Mouse (Mus musculus): ENCODE measurements around the gene Phf12. TPM values are rescaled to one million over a fixed set of nuclear protein-coding genes. Genes with fewer than 3 reads are reported as not detected.

Phf12 gene
- polyA plus RNA-seq, 1 experiment from 2014 or later = 20.7 TPM

GRCm38 (mm10) chr11:78067566-78067965 lies 85.0 kb downstream of the Phf12 start:
- Histone ChIP-seq H3K4me1 (no peaks in the 10 kb centered on the region), H3K27me3 (no peaks in the 10 kb centered on the region), H3K9ac (no peak overlapping the region), H3K36me3 (ENCODE audit: poor library complexity, severe bottlenecking) (peaks cover 15% of the 10 kb centered on the region), H3K9me3 (replicated peaks) (no peaks in the 10 kb centered on the region), H3K4me2 (no peak overlapping the region), H3K4me3 (no peak overlapping the region), H3K27ac (no peak overlapping the region)
- ATAC-seq = no peak
- 81% methylated on average over 5 of the region's 5 CpGs for WGBS

DNA sequence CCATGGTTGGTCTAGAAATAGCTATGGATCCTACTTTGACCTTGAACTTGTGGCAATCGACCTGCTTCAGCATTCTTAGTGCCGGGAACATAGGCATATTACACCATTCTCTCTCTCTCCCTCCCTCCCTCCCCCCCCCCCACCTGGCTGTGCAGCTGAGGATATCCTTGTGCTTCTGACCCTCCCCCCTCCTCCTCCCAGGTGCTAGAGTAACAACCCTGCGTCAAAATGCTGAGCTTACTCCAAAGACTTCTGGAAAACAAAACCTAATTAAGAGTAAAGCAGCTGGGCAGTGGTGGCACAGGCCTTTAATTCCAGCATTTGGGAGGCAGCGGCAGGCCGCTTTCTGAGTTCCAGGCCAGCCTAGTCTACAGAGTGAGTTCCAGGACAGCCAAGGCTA lies 86.6 kb downstream of the Phf12 start:
- no peak for ATAC-seq
- WGBS = 85% methylated on average over 5 of the region's 5 CpGs

GRCm38 (mm10) chr11:78069646-78070045 lies 87.1 kb downstream of the Phf12 start:
- no peaks in the 10 kb centered on the region for H3K27me3 ChIP-seq
- H3K4me3 ChIP-seq = no peak overlapping the region
- peaks cover 36% of the 10 kb centered on the region for H3K36me3 ChIP-seq (ENCODE audit: poor library complexity, severe bottlenecking)
- no peak overlapping the region for H3K4me2 ChIP-seq
- no peak for ATAC-seq
- H3K4me1 ChIP-seq = no peaks in the 10 kb centered on the region
- no peaks in the 10 kb centered on the region for H3K9me3 ChIP-seq (replicated peaks)
- H3K27ac ChIP-seq = no peak overlapping the region
- no peak overlapping the region for H3K9ac ChIP-seq
- WGBS = 88% methylated on average over 6 of the region's 6 CpGs

More for the DNA sequence above, 86.6 kb downstream of the Phf12 start:
- no peak overlapping the region for H3K4me2 ChIP-seq
- H3K27me3 ChIP-seq = no peaks in the 10 kb centered on the region
- H3K4me3 ChIP-seq = no peak overlapping the region
- no peak overlapping the region for H3K9ac ChIP-seq
- no peak overlapping the region for H3K27ac ChIP-seq
- H3K9me3 ChIP-seq (replicated peaks) = no peaks in the 10 kb centered on the region
- H3K36me3 ChIP-seq (ENCODE audit: poor library complexity, severe bottlenecking) = peaks cover 31% of the 10 kb centered on the region
- H3K4me1 ChIP-seq = no peaks in the 10 kb centered on the region

DNA sequence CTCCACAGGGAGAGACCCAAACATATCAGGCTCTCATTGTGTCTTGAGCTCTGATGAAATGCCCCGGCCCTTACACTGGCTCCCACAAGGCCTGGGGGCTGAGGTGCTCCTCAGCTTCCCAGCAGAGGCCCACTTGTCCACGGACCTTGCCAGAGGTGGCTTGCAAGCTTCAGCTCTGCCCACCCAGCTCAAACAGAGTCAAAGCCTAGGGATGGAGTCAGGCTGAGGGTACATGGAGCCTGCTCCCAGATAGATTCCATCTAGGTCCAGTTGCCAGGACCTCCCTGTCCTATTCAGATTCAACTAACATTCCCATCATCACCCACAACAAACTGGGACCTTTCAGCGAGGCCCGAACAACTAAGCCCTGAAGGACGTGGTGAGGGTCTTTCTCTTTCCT lies 89.4 kb downstream of the Phf12 start:
- WGBS = 83% methylated on average over 5 of the region's 5 CpGs
- H3K9ac ChIP-seq = no peak overlapping the region
- H3K4me2 ChIP-seq = no peak overlapping the region
- ATAC-seq = no peak
- peaks cover 59% of the 10 kb centered on the region for H3K36me3 ChIP-seq (ENCODE audit: poor library complexity, severe bottlenecking)
- no peak overlapping the region for H3K27ac ChIP-seq
- no peak overlapping the region for H3K4me3 ChIP-seq
- no peaks in the 10 kb centered on the region for H3K27me3 ChIP-seq
- no peaks in the 10 kb centered on the region for H3K4me1 ChIP-seq
- no peaks in the 10 kb centered on the region for H3K9me3 ChIP-seq (replicated peaks)

GRCm38 (mm10) chr11:78072425-78073130 lies 90.0 kb downstream of the Phf12 start:
- ATAC-seq = no peak
- no peaks in the 10 kb centered on the region for H3K27me3 ChIP-seq
- no peak overlapping the region for H3K27ac ChIP-seq
- no peak overlapping the region for H3K9ac ChIP-seq
- no peak overlapping the region for H3K4me3 ChIP-seq
- H3K4me1 ChIP-seq = no peaks in the 10 kb centered on the region
- no peak overlapping the region for H3K4me2 ChIP-seq
- peaks cover 63% of the 10 kb centered on the region for H3K36me3 ChIP-seq (ENCODE audit: poor library complexity, severe bottlenecking)
- WGBS = 28% methylated on average over 6 of the region's 6 CpGs
- H3K9me3 ChIP-seq (replicated peaks) = no peaks in the 10 kb centered on the region

GRCm38 (mm10) chr11:78073577-78074276 lies 91.2 kb downstream of the Phf12 start:
- no peak overlapping the region for H3K4me3 ChIP-seq
- no peaks in the 10 kb centered on the region for H3K9me3 ChIP-seq (replicated peaks)
- H3K4me1 ChIP-seq = no peaks in the 10 kb centered on the region
- 89% methylated on average over 9 of the region's 9 CpGs for WGBS
- H3K4me2 ChIP-seq = no peak overlapping the region
- no peak overlapping the region for H3K9ac ChIP-seq
- no peaks in the 10 kb centered on the region for H3K27me3 ChIP-seq
- ATAC-seq = no peak
- H3K27ac ChIP-seq = no peak overlapping the region
- H3K36me3 ChIP-seq (ENCODE audit: poor library complexity, severe bottlenecking) = peaks cover 64% of the 10 kb centered on the region

DNA sequence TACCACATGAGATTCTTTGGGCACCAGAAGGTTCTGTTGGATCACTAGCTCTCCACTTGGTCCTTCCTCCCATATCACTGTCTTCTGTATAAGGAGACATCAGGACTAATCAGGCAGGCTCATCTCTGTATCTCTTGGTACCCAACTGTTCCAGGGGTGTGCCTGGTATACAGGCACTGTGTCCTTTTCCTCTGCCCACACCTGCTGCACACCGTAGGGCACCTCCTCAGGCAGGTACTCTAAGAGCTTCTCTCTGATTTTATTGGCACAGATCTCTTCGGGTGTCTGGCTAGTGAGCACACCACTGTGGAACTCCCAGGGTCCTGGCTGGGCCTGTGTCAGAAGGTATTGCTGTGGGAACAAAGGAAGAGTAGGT lies 91.7 kb downstream of the Phf12 start:
- Histone ChIP-seq H3K9me3 (replicated peaks) (no peaks in the 10 kb centered on the region), H3K4me3 (no peak overlapping the region), H3K36me3 (ENCODE audit: poor library complexity, severe bottlenecking) (peaks cover 64% of the 10 kb centered on the region), H3K4me2 (no peak overlapping the region), H3K4me1 (peaks cover 5% of the 10 kb centered on the region), H3K27me3 (no peaks in the 10 kb centered on the region), H3K27ac (no peak overlapping the region), H3K9ac (no peak overlapping the region)
- no peak for ATAC-seq
- WGBS = 93% methylated on average over 2 of the region's 2 CpGs

GRCm38 (mm10) chr11:78074666-78075065 lies 92.1 kb downstream of the Phf12 start:
- Histone ChIP-seq H3K4me2 (no peak overlapping the region), H3K27me3 (no peaks in the 10 kb centered on the region), H3K27ac (no peak overlapping the region), H3K9me3 (replicated peaks) (no peaks in the 10 kb centered on the region), H3K4me1 (peaks cover 9% of the 10 kb centered on the region), H3K4me3 (no peak overlapping the region), H3K9ac (no peak overlapping the region), H3K36me3 (ENCODE audit: poor library complexity, severe bottlenecking) (peaks cover 64% of the 10 kb centered on the region)
- no peak for ATAC-seq
- 88% methylated on average over 4 of the region's 4 CpGs for WGBS

MicroRNA genes within 50 kb of the gene (microRNA counts, 519-probe panel; counts per million panel counts)
- microRNA mmu-miR-144 = 3,948 counts per million, percentile 77 among the panel's probes with 10 or more counts
- 3,276 counts per million, percentile 69 among the panel's probes with 10 or more counts for microRNA mmu-miR-451

Small RNAs within 50 kb of the gene (microRNA-seq; reads per million reads assigned to microRNA genes)
- gene Mir144 = 44.0 reads per million, percentile 41 among the genes with 10 or more reads in this experiment
- not detected for gene Mir451a
- gene Mir451b = not detected

Other genes with a start within 250 kb of the Phf12 start
- 38.2 and 48.1 TPM in 2 replicates for gene Myo18a, start 219.5 kb upstream of the Phf12 start, polyA plus RNA-seq (2015; fragmentation: Nextera tagmentation; extraction: Ambion mirVana)
- 2.9 and 3.2 TPM in 2 replicates for gene Gm10277, start 195.0 kb upstream of the Phf12 start, polyA plus RNA-seq (2015; fragmentation: Nextera tagmentation; extraction: Ambion mirVana)
- gene Pipox, start 88.7 kb upstream of the Phf12 start, polyA plus RNA-seq (2015; fragmentation: Nextera tagmentation; extraction: Ambion mirVana) = 12.7 and 15.1 TPM in 2 replicates
- gene Sez6, start 52.0 kb upstream of the Phf12 start, polyA plus RNA-seq (2015; fragmentation: Nextera tagmentation; extraction: Ambion mirVana) = 141 and 165 TPM in 2 replicates
- gene Dhrs13, start 49.5 kb downstream of the Phf12 start, polyA plus RNA-seq (2015; fragmentation: Nextera tagmentation; extraction: Ambion mirVana) = 23.4 and 26.6 TPM in 2 replicates
- gene Flot2, start 55.2 kb downstream of the Phf12 start, polyA plus RNA-seq (2015; fragmentation: Nextera tagmentation; extraction: Ambion mirVana) = 69.6 and 78.1 TPM in 2 replicates
- 33.0 and 36.6 TPM in 2 replicates for gene Eral1, start 97.6 kb downstream of the Phf12 start, polyA plus RNA-seq (2015; fragmentation: Nextera tagmentation; extraction: Ambion mirVana)
- 22.1 and 23.7 TPM in 2 replicates for gene Fam222b, start 111.9 kb downstream of the Phf12 start, polyA plus RNA-seq (2015; fragmentation: Nextera tagmentation; extraction: Ambion mirVana)
- gene Traf4, start 182.8 kb downstream of the Phf12 start, polyA plus RNA-seq (2015; fragmentation: Nextera tagmentation; extraction: Ambion mirVana) = 114 and 121 TPM in 2 replicates
- gene Nek8, start 193.9 kb downstream of the Phf12 start, polyA plus RNA-seq (2015; fragmentation: Nextera tagmentation; extraction: Ambion mirVana) = 5.4 and 8.7 TPM in 2 replicates
- 4.7 and 7.6 TPM in 2 replicates for gene Tlcd1, start 194.0 kb downstream of the Phf12 start, polyA plus RNA-seq (2015; fragmentation: Nextera tagmentation; extraction: Ambion mirVana)
- gene Rpl23a, start 200.8 kb downstream of the Phf12 start, polyA plus RNA-seq (2015; fragmentation: Nextera tagmentation; extraction: Ambion mirVana) = 970 and 1,119 TPM in 2 replicates
- gene Rab34, start 205.7 kb downstream of the Phf12 start, polyA plus RNA-seq (2015; fragmentation: Nextera tagmentation; extraction: Ambion mirVana) = 39.7 and 42.1 TPM in 2 replicates
- 1.3 and 1.6 TPM in 2 replicates for gene Proca1, start 210.6 kb downstream of the Phf12 start, polyA plus RNA-seq (2015; fragmentation: Nextera tagmentation; extraction: Ambion mirVana)